Mouse (Mus musculus): Measurements from ENCODE around the gene Sp4.
A peak's percentile ranks its signal among the peaks of the same experiment; 100 is the strongest.

Sp4 gene

DNA sequence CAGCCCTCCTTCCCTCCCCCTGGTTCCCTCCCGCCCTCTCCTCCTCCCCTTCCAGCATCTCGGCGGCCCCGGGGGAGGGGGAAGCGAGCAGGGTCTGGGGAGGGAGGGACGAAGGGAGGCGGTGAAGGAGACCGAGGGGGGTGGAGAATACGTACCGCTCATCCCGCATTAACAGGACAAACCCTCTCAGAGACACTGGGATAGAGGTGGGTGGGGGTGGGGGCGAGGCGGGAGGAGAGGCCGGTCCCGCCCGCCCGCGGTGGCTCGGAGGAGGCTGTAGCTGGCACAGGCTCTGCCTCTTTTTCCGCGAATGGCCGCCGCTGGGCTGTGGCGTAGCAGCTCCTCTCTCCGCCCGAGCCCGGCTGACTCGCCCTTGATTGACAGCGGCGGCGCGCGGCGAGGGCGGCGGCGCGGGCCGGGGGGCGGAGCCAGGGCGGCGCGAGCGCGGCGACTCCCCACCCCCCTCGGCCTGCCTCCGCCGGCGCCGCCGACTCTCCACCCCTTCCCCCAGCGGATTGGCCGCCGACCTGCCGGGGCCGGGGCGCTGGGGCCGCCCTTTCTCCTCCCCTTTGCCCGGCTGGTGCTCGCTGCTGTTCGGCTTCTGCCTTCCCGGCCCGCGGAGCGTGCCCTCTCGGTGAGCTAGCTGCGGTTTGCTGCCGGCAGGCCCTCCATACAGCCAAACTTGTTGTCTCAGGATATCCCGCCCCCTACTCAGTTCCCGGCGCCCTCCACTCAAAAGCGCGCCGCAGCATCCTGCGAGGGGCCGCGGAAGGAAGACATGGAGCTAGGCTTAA, at the start of gene Sp4:
Sp4 (minus strand) TSS at position 369 of the 794 bp plus-strand sequence.
- peak; percentile 92 for DNase-seq

DNA sequence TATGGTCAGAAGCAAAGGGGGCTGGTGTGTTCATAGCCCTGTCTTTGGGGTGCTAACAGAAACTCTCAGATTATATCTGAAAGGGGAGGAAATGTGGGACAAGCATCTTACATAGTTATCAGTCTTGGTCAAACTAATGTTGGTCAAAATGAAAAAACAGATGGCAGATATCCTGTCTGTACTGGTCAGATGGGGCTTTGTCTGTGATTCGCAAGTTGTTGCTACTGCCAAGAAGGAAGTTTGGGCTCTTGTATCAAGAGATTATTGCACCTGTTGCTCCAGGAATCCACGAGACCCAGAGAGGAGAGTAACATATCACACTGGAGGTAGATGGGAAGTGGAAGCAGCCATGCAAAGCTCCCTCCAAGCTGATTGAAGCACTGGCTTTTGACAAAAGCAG, 37.9 kb upstream of the Sp4 start:
- no peak for DNase-seq

DNA sequence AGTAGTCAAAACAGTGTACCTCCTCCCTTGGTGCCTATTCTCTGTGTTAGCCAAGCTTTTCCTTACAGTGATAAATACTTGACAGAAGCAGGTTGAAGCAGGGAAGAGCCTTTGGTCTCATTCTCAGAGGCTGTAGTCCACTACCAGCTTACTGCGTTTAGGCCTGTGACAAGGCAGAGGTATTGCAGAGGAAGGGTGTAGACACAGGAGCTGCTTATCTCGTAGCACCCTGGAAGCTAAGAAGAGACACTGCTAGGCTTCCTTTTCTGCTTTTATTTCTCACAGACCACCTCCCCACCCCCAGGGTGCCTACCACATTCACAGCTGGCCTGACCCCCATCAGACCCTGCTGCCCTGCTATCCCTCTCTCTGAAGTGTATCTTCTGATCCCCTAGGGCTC, 37.0 kb upstream of the Sp4 start:
- no peak for DNase-seq

DNA sequence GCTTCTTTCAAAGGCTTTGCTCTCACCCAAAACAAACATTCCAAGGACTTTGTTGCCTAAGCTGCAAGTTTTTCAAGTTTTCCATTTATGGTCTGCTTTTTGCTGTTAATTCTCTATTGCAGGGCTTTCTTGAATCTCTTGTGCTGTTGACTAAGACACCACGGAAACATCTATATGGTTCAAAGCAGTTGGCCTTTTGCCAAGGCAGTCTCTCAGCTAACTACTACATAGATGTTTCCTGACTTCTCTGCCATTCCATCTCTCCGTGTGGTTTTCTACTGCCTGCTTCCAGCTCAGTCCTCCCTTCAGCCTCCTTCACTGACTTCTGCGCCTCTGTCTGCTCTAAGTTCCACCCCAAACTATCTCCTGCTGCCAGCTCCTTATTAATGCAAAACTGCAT, 36.1 kb upstream of the Sp4 start:
- no peak for DNase-seq

DNA sequence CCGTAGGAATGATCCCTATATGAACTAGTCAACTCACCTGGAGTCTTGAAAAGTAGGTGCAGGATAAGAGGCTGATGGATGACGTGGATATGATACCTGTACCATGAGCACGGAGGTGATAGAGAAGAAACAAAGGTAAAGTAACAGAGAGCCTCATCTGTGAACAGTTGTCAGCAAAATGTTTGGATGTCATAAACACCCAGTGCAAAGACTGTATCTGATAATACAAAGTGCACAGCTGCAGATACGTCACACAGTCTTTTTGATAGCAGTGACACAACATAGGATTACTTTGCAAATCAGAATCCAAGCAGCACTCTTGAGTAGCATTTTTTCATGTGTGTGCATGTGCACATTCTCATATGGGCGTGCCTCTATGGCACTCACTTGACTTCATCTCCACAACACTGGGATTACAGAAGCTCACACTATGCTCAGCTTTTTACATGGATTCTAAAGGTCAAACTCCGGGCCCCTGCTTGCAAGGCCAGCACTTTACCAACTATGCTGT, 27.6 kb upstream of the Sp4 start:
- DNase-seq: no peak

DNA sequence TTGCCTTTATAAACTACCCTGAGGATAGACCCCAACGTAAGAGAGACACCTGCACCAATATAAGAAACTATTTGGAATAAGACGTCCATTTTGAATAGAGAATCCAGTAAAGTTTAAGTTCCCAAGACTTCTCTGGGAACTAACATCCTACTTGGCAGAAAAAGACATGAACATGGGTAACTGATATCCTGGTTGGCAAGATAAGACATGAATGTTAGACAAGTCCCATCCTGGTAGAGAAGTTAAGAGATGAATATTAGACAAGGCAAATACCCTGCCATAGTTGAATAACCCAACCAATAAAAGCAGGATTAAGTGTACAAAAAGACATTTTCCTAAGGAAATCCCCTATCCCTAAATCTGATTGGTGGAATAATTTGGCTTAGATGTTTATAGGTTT, 26.3 kb upstream of the Sp4 start:
- no peak for DNase-seq

DNA sequence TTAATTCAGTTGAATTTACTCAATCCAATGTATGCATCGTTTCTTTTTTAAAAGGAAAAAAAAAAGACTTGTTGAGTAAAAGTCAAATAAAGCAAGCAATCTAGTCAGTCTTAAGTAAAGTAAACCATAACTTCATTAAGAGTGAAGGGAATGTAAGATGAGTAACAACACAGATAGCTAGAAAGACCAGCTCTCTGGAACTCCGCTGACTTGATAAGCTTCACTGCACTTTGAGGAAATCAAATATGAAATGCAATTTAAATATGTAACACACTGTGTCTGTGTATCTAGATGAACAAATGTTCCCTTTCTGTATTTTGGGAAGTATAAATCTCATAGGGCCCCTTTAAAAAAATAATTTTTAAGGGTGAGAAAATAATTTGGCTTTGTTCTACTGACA, 24.9 kb upstream of the Sp4 start:
- DNase-seq: no peak

DNA sequence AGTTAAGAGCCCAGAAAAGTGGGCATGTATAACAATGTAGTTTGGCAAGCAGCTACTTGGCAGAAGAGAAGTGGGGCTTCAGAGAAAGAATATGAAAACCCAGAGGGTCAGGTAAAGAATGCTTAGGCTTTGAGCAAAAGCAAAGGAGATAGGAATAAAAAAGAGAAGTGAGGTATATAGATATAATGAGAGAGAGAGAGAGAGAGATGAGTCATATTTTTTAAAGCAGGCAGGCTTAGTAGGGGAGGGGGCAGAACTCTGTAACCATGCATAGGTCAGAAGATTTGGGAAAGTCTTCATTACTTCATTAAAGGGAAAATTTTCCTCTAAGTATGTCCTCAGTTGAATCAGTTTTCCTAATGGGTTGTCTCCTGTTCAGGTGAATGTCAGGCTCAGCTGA, 18.8 kb upstream of the Sp4 start:
- no peak for DNase-seq

DNA sequence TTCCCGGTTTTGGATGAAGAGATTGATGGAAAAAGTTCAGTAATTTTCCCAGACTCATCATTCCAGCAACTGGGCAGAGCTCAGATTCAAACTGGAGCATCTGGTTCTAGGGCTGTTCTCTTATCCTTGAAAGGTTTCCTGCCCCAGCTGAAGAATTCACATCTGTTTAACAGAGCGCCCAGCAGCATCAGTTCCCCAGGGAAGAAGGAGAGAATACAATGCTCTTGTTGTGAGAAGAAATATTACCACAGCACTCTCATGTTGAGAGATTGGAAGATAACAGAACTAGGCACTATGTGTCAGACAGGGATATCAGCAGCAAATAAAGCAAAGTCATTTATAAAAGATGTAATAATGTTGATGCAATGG, 13.2 kb upstream of the Sp4 start:
- no peak for DNase-seq

DNA sequence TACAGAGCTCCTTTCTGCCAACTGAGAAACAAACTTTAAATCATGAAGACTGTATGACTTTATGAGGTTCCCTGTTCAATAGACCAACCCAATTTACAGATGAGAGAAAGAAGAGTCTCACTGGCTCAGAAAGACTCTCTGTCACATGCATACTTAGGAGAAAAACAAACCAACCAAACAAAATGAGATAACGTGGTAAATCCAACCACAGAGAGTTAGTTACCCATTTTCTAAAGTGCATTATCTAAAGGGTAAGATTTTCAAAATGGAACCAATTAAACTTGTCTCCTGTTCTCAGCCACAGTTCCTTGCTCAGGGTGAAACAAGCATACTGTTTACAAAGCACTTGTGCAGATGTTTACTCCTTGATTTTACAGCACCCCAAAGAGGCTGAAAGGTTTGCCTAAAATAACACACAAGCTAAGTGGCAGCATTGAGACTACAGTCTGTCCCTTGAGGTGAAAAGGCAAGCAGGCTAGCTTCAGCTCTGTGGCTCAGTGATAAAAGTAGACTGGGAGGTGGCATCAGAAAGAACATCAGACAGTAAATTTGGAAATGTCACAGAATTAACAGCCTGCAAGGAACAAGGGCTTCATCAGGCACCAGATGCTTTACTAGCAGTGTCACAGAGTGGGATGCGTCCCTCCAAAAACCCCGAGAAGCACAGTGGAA, 12.7 kb upstream of the Sp4 start:
- no peak for DNase-seq

DNA sequence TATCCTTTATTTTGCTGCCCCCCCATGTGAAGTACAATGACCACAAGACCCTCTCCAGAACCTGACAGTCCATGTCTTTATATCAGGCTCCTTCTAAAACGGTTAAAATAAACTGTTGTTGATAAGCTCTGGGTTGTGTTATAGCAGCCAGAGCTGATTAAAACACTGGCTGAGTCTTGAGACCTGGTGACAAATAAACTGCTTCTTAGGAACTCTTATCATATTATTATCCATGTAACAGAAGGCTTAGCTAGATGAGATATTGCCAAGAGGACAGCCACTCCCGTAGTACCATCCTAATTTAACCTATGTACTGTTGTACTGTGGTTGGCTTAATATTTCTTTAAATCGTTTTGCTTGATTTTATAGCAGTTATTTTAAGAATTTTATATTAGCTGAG, 2.3 kb upstream of the Sp4 start:
- DNase-seq: no peak

DNA sequence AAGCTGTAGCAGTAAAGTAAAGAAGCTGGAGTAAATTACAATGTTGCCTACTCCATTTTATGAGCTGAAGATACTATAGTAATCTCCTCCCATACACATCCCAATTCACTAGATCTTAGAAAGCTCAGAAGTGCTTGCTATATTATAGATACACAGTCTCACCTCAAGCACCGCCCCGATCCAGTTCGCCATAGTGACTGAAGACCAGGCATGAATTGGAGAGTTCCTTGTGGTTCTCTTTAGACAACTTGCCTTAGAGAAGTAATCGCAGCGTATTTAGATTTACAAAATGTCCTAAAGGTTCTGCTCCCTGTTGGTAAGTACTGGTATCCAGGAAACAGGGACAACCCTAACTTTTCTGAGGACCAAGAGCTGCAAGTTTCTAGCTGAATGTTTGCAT, 1.8 kb upstream of the Sp4 start:
- DNase-seq: no peak

DNA sequence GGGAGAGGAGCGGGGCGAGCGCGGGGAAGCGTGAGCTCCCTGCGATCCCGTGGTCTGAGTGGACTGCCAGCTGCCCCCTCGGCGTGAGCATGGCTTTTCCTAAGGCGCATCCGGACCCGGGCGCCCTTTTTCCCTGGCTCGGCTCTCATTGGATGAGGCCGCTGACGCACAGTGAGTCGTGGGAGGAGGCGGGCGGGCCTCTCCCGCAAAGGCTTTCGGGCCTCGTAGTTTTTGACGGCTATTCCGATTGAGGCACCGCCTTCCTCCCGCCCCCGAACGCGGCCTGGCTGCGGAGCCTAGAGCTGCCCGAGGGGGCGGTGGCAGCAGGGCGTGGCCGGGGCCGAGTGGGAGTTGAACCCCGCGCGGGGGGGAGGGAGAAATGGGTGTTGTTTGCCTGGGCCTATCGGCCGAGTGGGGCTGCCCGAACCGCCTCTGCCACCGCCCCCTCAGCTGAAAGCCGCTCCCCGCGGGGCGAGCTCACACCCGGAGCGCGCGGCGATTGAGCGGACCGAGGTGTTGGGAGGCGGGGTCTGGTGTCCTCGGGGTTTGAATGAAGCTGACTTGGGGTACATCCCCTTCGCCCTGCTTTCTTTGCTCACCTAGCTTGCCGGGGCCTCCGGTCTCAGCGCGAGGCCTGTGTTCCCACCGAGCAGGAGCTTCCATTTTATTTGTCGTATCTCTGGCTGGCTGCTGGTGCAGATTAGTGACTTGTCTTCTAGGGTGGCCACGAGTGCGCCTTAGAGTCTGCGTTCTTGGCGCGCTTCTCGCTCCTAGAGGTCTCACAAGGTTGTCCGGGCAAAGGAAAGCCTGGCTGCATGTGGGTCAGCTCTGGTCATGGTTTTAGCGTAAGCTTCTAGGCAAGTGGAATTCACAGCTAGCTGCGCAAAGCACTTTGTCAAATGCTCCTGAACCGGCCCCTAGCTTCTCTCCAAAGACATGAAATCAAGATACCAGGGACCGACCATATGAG, 911 bp upstream of the Sp4 start:
- DNase-seq: peak; percentile 100

DNA sequence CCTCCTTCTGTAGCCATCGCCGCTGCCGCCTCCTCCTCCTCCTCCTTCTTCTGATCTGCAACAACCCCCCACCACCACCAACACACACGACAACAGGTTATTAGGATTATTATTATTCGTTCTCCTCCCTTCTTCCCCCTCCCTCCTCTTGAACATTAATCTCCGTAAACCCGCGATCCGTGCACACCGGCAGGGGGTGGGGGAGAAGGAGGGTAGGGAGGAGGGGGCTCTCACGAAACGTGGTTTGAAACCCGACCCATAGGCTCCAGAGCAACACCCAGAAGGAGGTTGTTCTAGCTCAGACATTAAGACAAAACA, 527 bp downstream of the Sp4 start:
- no peak for DNase-seq

DNA sequence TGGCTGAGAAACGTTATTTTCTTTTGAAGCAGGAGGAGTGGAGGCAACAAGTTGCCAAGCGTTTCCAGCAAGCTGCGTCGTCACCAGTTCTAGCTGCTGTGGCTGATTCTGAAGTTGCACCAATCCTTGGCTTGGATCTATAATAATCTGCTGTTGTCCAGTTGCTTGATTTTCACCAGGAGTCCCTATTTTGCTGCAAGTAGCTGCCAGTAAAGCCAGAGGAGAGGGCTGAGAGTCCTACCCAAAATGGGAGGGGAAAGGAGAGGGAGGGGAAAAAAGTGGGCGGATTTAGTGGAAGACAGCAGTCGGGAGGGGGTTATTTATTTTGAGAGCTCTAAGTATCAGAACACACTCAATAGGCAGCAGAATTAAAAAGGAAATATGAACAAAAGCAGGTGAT, 1.3 kb downstream of the Sp4 start:
- peak; percentile 28 for DNase-seq

DNA sequence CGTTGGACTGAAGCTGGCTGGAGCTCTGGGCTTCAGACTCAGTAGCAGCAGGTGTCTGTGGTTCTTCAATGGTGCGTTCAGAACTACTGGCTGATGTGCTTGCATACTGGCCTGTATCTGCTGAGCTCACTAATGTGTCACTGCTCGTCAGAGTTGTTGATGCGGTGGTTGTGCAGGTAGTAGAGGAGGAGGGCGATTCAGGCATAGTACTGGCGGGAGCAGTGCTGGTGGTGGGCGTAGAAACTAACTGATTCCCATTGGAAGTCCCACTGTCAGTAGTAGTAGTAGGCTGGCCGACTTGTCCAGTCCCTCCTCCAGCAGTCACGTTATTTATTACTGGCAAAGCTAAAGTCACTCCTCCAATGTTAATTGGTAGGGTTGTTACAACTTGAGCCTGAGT, 2.1 kb downstream of the Sp4 start:
- DNase-seq: no peak

DNA sequence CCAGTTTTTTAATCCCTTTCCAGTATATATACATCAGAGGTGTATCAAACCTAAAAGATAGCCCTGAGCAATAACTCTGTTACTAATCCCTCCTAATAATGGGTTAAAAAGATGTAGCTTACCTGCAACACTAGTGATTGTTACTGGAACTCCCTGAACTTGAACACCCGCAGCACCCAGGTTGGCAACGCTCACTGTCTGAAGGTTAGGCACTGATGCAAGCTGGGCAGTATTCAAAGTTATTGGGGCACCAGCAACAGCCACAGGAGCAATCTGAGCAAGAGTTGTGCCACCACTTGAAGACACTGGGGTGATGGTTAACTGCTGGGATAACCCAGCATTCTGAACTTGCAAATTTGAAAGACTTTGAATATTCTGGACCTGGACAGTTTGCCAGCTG, 2.7 kb downstream of the Sp4 start:
- no peak for DNase-seq

DNA sequence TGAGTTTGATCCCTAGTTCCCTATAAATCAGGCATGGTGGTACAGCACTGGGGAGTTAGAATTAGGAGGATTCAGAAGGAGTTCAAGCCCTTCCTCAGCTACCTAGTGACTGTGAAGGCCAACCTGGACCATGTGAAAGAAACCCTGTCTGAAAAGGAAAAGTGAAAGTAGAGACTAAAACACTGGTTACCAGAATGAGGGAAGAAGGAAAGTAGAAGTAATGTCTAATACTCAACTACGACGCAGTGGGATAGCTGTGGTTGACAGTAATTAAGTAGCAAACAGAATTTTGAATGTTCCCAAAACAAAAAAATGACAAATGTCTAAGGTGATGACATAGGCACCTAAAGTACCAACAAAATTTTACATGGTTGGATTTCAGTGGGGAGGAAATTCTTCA, 5.0 kb downstream of the Sp4 start:
- no peak for DNase-seq

DNA sequence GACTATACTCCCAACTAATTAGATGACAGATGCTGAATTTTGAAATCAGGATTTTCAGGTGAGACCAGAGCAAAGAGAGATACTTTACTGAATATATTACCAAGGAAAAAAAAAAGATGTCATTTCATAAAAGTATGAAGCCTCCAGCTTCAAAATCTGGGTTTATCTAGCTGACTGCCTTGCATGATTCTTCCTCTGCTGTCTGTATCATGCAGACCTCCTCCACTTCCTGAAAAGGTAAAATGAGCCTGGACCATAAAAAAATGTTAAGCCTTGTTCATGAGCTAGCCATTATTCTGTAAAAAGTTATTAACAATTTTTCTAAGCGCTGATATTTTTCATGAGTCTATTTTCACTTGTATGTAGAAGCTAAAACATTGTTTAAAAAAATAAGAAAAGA, 5.4 kb downstream of the Sp4 start:
- no peak for DNase-seq

DNA sequence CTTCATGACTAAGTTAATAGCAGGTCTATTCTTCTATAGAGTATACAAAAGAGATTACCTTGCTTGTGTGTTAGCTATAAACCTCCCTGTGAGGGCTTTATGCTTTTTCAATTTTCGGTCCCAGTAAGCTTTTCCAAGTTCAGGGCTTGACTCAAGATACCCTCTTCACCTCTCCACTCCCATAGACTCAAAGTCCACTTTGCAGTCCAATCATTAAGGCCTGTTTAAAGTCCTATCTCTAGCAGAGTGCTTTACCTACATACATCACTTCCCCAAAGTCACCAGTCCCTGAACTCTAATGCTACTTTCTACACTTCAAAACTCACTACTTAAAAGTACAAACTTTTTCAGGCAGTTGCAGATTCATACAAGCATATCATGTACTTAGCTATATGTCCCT, 12.3 kb downstream of the Sp4 start:
- DNase-seq: no peak

DNA sequence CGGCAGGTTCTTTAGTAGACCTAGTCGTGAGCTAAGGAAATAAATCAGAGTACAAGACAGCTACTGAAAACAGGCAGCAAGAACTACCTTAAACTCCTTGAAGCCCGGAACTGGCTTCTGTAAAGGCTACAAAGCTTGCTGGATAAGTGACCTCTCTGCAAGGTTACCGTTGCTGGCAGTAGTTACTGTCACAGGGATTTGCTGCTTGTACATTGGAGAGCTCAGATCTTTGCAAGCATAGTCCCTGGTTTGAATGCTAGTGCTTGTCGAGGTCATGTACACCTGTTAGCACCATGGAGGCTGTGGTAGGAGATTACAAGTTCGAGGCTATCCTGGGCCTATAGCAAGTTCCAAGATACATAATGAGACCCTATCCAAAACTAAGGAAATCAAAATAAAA, 16.1 kb downstream of the Sp4 start:
- no peak for DNase-seq

DNA sequence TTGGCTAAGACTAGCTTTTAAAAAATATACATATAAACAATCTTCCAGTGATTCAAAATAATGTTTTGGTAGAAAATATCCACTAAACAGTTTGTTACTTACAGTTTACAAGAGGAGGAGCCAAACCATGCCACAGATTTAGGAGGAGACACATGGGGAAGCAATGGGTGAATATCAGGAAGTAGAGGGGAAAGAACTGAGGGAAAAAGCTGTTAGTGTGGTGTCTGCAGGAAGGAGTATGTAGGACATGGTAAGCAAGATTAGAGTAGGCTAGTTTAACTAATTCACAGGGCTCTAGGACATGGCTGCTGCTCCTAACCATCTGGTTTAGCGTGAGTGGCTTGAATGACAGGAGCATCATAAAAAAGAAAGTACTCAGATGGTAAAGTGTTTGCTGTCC, 19.3 kb downstream of the Sp4 start:
- no peak for DNase-seq

DNA sequence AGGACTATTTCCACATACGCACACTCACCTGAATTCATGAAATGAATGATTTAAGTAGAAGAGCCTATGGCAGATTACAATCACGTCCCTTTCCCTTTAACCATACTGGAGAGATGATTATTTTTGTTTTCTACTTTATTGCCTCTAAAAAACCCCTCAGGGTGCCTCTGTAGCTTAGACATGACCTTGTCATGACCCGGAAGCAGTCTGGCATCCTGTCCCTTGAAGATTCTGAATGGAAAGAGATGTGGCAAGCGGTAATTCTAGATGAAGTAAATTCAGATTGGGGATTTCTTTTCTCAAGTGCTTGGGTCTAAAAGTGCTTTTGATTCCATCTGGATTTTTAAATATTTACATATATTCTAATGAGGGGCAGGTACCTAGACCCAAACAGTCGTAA, 24.9 kb downstream of the Sp4 start:
- no peak for DNase-seq

DNA sequence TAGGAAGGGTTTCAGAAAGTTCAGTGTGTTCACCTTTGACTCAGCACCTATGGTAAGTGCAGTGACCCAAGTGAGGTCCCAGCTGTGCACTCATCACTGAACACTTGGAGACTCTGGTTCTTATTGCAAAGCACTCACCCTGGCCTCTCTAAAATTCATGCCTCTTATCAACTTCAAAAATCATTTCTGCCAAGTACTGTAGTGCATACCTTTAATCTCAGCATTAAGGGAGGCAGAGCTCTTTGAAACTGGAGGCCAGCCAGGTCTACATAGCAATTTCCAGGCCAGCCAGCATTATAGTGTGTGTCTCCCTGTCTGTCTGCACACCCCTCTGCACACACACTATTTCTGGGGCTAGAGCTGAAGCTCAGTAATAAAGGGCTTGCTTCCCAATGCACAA, 36.3 kb downstream of the Sp4 start:
- DNase-seq: no peak

Measured in cerebellum, adult 11 months (tissue).